Mouse (Mus musculus) thymus, adult 2 months (tissue): ENCODE results near the gene 6030458C11Rik. TPM values are rescaled to one million over a fixed set of nuclear protein-coding genes. Genes with fewer than 3 reads are reported as not detected.

Source experiments
- DNase-seq: peaks from one replicate; pipeline ENCODE4 v3.0.0; 2021
- H3K27ac ChIP-seq: fragments of 200-500 bp; 2 replicates; pipeline ENCODE4 v1.5.1; 2012; ENCODE audit warnings: low read length, control low read depth; ENCODE audit not compliant: control insufficient read depth, insufficient read depth
- H3K27me3 ChIP-seq: fragments of 200-500 bp; 2 replicates; pipeline ENCODE4 v1.6.1; 2012; ENCODE audit warnings: mild to moderate bottlenecking, low read length, moderate library complexity, mixed read lengths; ENCODE audit not compliant: control insufficient read depth, insufficient read depth
- H3K36me3 ChIP-seq: fragments of 200-500 bp; 2 replicates; pipeline ENCODE4 v1.6.1; 2012; ENCODE audit warnings: mild to moderate bottlenecking, low read length, moderate library complexity; ENCODE audit not compliant: control insufficient read depth, insufficient read depth
- H3K4me1 ChIP-seq: fragments of 200-500 bp; replicated peaks from 2 replicates; pipeline ENCODE4 v1.6.1; 2012; ENCODE audit warnings: low read length; ENCODE audit not compliant: control insufficient read depth, insufficient read depth
- H3K4me3 ChIP-seq: fragments of 200-500 bp; 2 replicates; pipeline ENCODE4 v1.5.1; 2012; ENCODE audit warnings: mild to moderate bottlenecking, low read length, control low read depth, moderate library complexity; ENCODE audit not compliant: control insufficient read depth, insufficient read depth
- CTCF ChIP-seq: fragments of 200-500 bp; IDR thresholded peaks from 2 replicates; pipeline ENCODE4 v1.5.1; 2012; ENCODE audit warnings: mild to moderate bottlenecking, control low read depth, low read length, moderate library complexity, borderline replicate concordance; ENCODE audit not compliant: control insufficient read depth, poor library complexity, insufficient read depth; ENCODE audit errors: extremely low read depth
- POLR2A ChIP-seq: fragments of 200-500 bp; IDR thresholded peaks from 2 replicates; pipeline ENCODE4 v1.6.1; 2012; ENCODE audit warnings: mild to moderate bottlenecking, low read length, control low read depth, moderate library complexity; ENCODE audit not compliant: control insufficient read depth, poor library complexity, insufficient read depth; ENCODE audit errors: extremely low read depth
- WGBS: fragments of 180-500 bp; shearing (Covaris S2); methylation state at CpG from one replicate; pipeline ENCODE4 v1.1.7; 2018; 5-methylcytosine and 5-hydroxymethylcytosine counted together
- polyA plus RNA-seq: library from polyadenylated mRNA; depleted of rRNA; stranded (reverse); fragments of >200 nt; gene quantifications from 2 replicates; pipeline ENCODE4 v1.2.3, GENCODE M21; 2012

The 6030458C11Rik gene
- polyA plus RNA-seq, 1 experiment = 13.5 TPM

- Histone ChIP-seq H3K4me1 (no peaks in the 10 kb centered on the region), H3K36me3 (no peaks in the 10 kb centered on the region), H3K27ac (no peak overlapping the region), H3K4me3 (no peak overlapping the region), H3K27me3 (no peaks in the 10 kb centered on the region)
- WGBS = 62% methylated on average over 15 of the region's 15 CpGs
- no peak for DNase-seq
- TF ChIP-seq CTCF (no peak), POLR2A (no peak)
Measured at GRCm38 (mm10) chr15:12800405-12801141, 23.9 kb downstream of the 6030458C11Rik start.

- Histone ChIP-seq H3K4me3 (no peak overlapping the region), H3K27ac (no peak overlapping the region)
- WGBS = 79% methylated on average over 6 of the region's 6 CpGs
Measured at GRCm38 (mm10) chr15:12798043-12798442, 26.4 kb downstream of the 6030458C11Rik start.

GRCm38 (mm10) chr15:12795909-12796470, 28.5 kb downstream of the 6030458C11Rik start:
- Histone ChIP-seq H3K36me3 (no peaks in the 10 kb centered on the region), H3K4me1 (no peaks in the 10 kb centered on the region), H3K4me3 (no peak overlapping the region), H3K27me3 (no peaks in the 10 kb centered on the region), H3K27ac (no peak overlapping the region)
- no peak for TF ChIP-seq POLR2A
- no peak for TF ChIP-seq CTCF
- DNase-seq = no peak
- WGBS = 77% methylated on average over 13 of the region's 13 CpGs

More at GRCm38 (mm10) chr15:12798043-12798442, 26.4 kb downstream of the 6030458C11Rik start:
- no peaks in the 10 kb centered on the region for H3K36me3 ChIP-seq
- no peaks in the 10 kb centered on the region for H3K27me3 ChIP-seq
- TF ChIP-seq CTCF = no peak
- no peak for TF ChIP-seq POLR2A
- no peaks in the 10 kb centered on the region for H3K4me1 ChIP-seq
- no peak for DNase-seq

GRCm38 (mm10) chr15:12795457-12795894, 29.0 kb downstream of the 6030458C11Rik start:
- DNase-seq = peak; percentile 65
- Histone ChIP-seq H3K4me1 (no peaks in the 10 kb centered on the region), H3K27ac (no peak overlapping the region), H3K36me3 (no peaks in the 10 kb centered on the region), H3K4me3 (no peak overlapping the region), H3K27me3 (no peaks in the 10 kb centered on the region)
- WGBS = 2% methylated on average over 2 of the region's 2 CpGs
- TF ChIP-seq CTCF (no peak), POLR2A (no peak)

- no peaks in the 10 kb centered on the region for H3K27me3 ChIP-seq
- no peak overlapping the region for H3K27ac ChIP-seq
- DNase-seq = no peak
- TF ChIP-seq CTCF (no peak), POLR2A (no peak)
- no peak overlapping the region for H3K4me3 ChIP-seq
- no peaks in the 10 kb centered on the region for H3K36me3 ChIP-seq
- H3K4me1 ChIP-seq = no peaks in the 10 kb centered on the region
- WGBS = 93% methylated on average over 6 of the region's 6 CpGs
Measured at GRCm38 (mm10) chr15:12794311-12794710, 30.1 kb downstream of the 6030458C11Rik start.

GRCm38 (mm10) chr15:12789406-12789867, 35.0 kb downstream of the 6030458C11Rik start:
- no peaks in the 10 kb centered on the region for H3K27me3 ChIP-seq
- no peak overlapping the region for H3K27ac ChIP-seq
- no peak overlapping the region for H3K4me3 ChIP-seq
- no peak for TF ChIP-seq POLR2A
- no peak for TF ChIP-seq CTCF
- no peak for DNase-seq
- H3K4me1 ChIP-seq = no peaks in the 10 kb centered on the region
- H3K36me3 ChIP-seq = no peaks in the 10 kb centered on the region
- 62% methylated on average over 10 of the region's 10 CpGs for WGBS

GRCm38 (mm10) chr15:12788536-12788935, 35.9 kb downstream of the 6030458C11Rik start:
- no peaks in the 10 kb centered on the region for H3K27me3 ChIP-seq
- H3K4me1 ChIP-seq = no peaks in the 10 kb centered on the region
- WGBS = 83% methylated on average over 5 of the region's 5 CpGs
- TF ChIP-seq CTCF (no peak), POLR2A (no peak)
- H3K4me3 ChIP-seq = no peak overlapping the region
- H3K36me3 ChIP-seq = no peaks in the 10 kb centered on the region
- DNase-seq = no peak
- H3K27ac ChIP-seq = no peak overlapping the region
